Mouse (Mus musculus): Measurements from ENCODE around the gene Tcp11l2.
A peak's percentile ranks its signal among the peaks of the same experiment; 100 is the strongest.

Gene Tcp11l2

GRCm38 (mm10) chr10:84576395-84577070 lies at the start of gene Tcp11l2:
Gene Tcp11l2 (plus strand): TSS chr10:84576626.
- DNase-seq (ENCODE audit: low spot score) = peak; percentile 75

DNA sequence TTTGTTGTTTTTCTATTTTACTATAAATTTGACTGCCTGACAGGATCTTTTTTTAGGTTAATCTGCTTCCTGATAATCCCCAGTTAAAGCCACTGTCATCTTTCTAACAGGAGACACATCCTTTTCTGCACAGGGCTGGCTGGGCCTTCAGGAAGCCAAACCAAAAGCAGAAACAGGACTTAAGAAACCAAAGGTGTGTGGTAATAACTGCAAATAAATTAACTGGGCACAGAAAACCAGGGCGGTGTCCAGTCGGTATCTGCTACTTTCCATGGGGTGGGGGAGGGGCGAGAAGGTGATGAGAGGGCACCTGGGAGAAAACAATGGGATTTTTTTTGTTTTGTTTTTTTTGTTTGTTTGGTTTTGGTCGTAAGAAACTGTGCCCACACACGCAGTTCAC lies 49.4 kb upstream of the Tcp11l2 start:
- no peak for DNase-seq (ENCODE audit: low spot score)

GRCm38 (mm10) chr10:84527631-84528030 lies 48.8 kb upstream of the Tcp11l2 start:
- no peak for DNase-seq (ENCODE audit: low spot score)

- DNase-seq (ENCODE audit: low spot score) = no peak
These were observed 46.0 kb upstream of the Tcp11l2 start for GRCm38 (mm10) chr10:84530388-84530787.

- DNase-seq (ENCODE audit: low spot score) = no peak
These were observed 44.9 kb upstream of the Tcp11l2 start for GRCm38 (mm10) chr10:84531576-84531975.

- DNase-seq (ENCODE audit: low spot score) = no peak
These were observed 44.1 kb upstream of the Tcp11l2 start for GRCm38 (mm10) chr10:84532191-84532889.

DNA sequence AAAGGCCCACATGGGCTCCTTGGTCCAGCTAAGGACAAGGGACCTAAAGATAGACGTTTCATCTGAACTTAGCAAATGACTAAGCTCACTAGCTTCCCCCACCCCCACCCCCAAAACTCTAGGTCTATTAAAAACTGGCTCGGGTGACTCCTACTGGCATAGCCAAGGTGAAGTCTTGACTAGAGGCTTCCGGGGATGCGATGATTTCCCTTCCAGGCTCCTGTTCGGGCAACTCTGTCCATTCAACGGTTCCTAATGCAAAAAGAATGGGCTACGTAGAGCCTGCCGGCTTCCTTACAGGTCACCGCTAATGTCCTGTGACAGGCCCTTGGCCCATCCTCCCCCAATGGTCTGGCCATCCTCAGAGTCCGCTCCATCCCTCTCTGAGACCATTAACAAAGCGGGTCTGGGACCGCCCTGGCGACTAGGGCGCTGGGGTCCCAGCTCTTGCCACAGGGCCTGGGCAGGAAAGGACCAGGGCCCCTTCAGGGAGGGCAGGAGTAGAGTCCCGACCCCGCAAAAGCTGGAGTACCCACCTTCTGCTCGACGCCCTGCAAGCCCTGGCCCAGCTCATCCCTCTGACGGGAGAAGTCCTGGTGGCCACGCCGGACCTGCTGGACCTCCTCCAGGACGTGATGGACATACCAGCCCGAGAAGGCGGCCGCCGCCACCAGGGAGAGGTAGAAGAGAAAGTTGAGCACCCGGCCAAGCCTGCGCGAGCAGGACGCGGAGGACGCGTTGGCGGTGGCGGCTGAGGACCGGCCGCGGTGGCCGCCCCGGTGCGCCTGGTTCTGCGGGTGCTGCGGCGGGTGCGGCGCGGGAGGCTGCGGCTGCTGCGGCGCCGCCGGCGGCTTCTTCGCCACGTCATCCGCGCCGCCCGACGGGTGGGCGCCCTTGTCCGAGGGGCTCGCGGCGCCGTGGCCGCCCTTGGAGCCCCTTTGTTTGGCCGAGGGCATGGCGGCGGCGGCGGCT lies 43.2 kb upstream of the Tcp11l2 start:
- DNase-seq (ENCODE audit: low spot score) = peak; percentile 31

DNA sequence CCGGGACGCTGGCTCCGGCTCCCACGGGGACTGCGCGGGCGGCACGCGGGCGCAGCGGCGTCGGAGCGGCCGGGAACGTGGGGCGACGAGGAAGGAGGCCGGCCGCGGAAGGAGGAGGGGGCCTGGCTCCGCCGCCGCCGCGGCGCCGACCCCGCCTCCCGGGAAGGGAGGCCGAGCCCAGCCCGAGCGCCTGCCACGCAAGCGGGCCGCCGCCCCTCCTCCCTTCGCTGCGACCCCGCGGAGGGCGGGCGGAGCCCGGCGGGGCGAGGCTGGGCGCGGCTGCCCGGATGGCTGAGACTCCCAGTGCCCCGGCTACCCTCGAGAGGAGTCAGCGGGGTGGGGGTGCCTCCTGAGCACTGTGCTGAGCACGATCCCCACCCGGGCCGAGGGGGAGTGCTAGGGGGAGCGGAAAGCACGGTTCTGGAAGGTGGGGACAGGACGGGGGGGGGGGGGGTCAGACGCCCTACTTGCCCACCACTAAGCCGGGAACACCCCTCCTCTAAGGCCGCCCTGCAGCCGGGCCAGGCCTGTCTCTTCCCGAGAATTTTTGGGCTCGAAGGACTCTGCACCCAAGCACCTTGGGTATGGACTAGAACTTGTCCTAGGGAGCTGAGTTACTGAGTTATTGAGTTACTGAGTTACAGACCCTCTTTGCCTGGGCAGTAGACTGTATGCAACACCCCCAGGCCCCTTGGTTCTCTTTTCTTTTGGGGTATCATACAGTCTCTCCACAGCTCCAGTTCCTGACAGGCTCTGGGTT lies 42.3 kb upstream of the Tcp11l2 start, which contains the start of gene Ckap4:
TSS of gene Ckap4 (minus strand) at position 151 of the 760 bp plus-strand sequence.
- peak; percentile 56 for DNase-seq (ENCODE audit: low spot score)

- DNase-seq (ENCODE audit: low spot score) = no peak
These were observed 41.0 kb upstream of the Tcp11l2 start for GRCm38 (mm10) chr10:84535458-84535857.

DNA sequence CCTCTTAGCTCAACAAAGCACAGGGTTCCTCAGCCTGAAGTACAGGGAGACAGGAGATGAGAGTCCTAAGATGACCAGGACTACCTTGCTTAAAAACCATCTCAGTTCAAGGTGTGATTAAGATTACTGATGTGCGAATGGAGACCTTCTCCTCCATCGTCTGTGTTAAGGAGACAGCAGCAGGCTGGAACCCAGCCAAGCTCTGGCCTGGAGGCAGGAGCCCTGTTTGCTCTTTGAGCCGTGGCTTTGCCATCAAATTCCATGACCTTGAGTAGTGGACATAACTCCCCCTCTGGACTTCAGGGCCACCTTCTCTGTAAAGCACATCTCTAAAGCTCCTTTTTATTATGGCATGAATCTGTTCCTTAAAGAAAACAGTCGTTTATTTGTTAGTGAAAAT lies 40.6 kb upstream of the Tcp11l2 start:
- DNase-seq (ENCODE audit: low spot score) = no peak

- no peak for DNase-seq (ENCODE audit: low spot score)
These were observed 36.8 kb upstream of the Tcp11l2 start for GRCm38 (mm10) chr10:84539651-84540050.

- no peak for DNase-seq (ENCODE audit: low spot score)
These were observed 33.4 kb upstream of the Tcp11l2 start for GRCm38 (mm10) chr10:84542802-84543658.

DNA sequence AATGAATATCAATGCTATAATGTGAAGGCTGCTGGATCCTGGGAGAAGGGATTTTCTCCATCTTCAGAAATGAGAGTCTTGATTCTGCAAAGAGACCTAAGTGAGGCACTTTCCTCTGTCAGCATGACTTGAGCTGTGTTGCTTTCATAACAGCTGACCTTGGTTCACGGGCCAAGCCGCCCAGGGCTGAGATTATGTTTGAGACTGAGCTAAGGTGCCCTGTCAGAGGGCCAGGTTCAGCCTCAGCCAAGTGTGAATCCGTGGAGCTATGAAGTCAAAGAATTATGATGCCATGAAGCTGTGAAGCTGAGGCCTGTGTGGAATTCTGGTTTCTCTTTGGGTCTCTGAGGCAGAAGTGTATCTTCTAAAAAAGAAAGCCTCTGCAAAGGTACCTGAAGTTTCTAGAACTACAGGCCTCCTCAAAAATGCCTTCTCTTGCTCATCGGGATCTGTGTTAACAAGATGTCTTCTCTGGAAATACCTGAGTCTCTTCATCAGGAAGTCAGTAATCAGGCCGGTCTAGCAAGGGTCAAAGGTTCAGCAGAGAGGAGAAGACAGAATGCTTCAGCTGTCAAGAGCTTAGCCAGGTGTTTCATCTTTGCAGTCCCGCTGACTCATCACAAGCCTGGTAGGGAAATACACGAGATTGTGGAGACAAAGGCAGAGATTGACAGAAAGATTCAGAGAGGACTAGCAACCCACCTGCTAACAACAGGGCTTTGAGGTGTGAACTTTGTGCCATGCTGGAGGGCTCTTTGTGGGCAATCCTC lies 31.4 kb upstream of the Tcp11l2 start:
- no peak for DNase-seq (ENCODE audit: low spot score)

DNA sequence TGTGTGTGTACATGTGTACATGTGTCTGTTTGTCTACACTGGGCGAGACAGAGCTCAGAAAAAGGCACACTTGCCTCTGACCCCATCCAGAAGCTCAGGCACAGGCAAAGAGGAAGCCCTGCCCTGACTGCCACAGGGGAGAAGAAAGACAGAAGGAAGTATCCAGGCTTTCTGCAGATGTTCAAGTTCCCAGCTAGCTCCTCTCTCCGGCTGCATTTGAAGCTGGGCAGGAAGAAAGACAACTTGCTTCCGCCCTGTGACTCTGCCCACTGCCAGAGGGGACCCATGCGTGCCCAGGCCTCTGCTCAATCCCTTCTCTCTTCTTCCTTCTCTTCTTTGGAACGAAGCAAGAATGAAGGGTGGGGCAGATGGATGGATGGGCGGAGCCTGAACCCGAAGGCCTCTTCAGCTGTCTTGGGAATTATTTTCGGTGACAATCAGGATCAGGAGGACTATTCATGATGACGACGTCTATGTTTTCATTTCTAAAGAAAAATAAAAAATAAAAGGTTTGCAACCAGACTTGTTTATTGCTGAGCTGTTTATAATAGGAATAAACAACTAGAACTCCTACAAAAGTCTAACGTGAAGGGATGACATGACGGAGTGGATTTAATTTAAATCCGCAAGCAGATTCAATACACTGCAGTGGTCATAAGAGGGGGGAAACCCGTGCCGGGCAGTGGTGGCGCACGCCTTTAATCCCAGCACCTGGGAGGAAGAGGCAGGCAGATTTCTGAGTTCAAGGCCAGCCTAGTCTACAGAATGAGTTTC lies 27.1 kb upstream of the Tcp11l2 start:
- no peak for DNase-seq (ENCODE audit: low spot score)

DNA sequence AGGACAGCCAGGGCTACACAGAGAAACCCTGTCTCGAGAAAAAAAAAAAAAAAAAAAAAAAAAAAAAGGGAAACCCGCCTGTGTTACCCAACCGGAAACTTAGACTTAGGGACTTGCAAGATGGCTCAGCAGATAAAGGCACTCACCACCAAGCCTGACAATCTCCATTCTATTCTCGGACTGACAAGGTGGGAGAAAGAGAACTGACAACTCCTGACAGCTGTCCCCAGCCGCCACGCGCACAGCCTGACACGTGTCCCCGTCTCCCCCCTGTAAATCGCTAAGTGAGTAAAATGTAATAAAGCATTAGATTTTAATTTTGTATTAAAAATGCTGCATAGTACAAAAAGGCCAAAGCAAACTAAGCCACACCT lies 26.5 kb upstream of the Tcp11l2 start:
- DNase-seq (ENCODE audit: low spot score) = no peak

GRCm38 (mm10) chr10:84551846-84552245 lies 24.6 kb upstream of the Tcp11l2 start:
- DNase-seq (ENCODE audit: low spot score) = no peak

- no peak for DNase-seq (ENCODE audit: low spot score)
These were observed 23.9 kb upstream of the Tcp11l2 start for GRCm38 (mm10) chr10:84552477-84552876.

DNA sequence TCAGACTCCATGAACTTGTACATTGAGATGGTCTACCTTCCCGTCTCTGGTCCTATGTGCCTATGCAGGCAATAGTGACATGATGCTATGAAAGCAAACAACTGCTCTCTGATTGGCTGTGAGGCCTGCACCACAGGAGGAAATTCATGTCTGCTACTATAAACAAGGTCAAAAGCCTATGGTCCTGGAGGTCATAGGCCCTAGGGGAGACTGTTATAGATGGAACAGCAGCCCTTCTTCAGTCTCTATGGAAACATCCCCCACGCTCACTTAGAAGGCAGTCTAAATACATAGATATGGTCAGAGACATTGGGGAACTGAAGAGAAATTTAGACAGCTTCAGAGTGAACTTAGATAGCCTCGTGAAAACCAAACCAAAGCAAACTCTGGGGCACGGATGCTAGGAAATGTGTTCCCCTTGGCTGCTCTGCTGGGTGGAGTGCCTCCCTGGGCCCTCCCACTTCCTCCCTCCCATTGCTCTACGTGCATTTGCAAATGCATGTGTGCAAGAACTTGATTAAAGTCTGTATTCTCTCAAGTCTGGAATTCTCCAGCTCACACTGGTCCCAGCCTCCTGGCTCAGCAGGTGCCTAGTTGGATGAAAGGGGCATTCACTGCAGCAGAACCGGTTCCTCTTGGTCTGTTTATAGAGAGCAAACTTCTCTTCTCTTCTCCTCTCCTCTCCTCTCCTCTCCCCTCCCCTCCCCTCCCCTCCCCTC lies 22.0 kb upstream of the Tcp11l2 start:
- no peak for DNase-seq (ENCODE audit: low spot score)

DNA sequence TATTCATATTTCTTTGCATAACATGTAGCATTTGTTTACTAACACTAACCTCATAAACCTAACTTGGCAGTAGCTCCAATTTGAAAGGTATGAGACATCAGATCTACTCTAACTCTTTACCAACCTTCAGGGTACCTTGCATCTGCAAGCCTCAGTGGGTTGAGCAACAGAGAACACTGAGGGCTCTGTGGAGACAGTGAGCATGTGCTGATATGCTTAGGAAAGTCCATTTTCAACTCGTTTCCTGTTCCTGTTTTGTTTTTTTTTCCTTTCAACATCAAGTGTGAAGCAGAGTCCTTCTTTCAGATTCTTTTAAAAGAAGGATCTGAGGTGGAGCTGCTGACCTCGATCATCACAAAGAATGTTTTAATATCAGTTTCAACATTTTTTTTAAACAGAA lies 20.3 kb upstream of the Tcp11l2 start:
- DNase-seq (ENCODE audit: low spot score) = no peak
